28 mouse cellular contexts compared by ENCODE assay signal in genomic region chr10:116564828-116565602, GRCm38 (mm10). TPM values are rescaled to one million over a fixed set of nuclear protein-coding genes. Genes with fewer than 3 reads are reported as not detected.
A peak's percentile ranks its signal among the peaks of the same experiment; 100 is the strongest.
DNase-seq lines count a peak whose midpoint lies in the region; ATAC-seq and TF ChIP-seq lines count a peak whose summit lies in the region.
"Had no signal": no experiment of that assay in that cellular context is flagged by ENCODE, and none has a peak within 500 bp of the region (broad histone marks: within the 10 kb centered on the region; RNA-seq: fewer than 3 reads in every experiment).

No protein-coding gene starts in this region.

- H3K79me2 ChIP-seq in CH12.LX (replicated peaks; ENCODE audit: control insufficient read depth, extremely low read depth, insufficient read depth, poor library complexity, severe bottlenecking): peaks cover 69% of the 10 kb centered on the region

- TF ChIP-seq EP300 in CH12.LX (IDR thresholded peaks at IDR 0.05; ENCODE audit: low read length): peak; percentile 77

- no peak for TF ChIP-seq POLR2A in CH12.LX (IDR thresholded peaks at IDR 0.05; ENCODE audit: low read depth, low read length)

- peak; percentile 53 for ATAC-seq in neutrophil, adult 5-6 weeks (ENCODE audit: extremely low read depth, insufficient number of reproducible peaks, low FRiP score, poor library complexity, severe bottlenecking)
- ATAC-seq: hindbrain, embryonic 16.5 days; liver, embryonic 12.5 days; midbrain, embryonic 15.5 days had no signal

- H3K36me3 ChIP-seq in CH12.LX (replicated peaks in 1 of 2; ENCODE audit: control insufficient read depth in 1 of 2, insufficient read depth in 1 of 2, low read length in 1 of 2): no peaks in the 10 kb centered on the region
- no peaks in the 10 kb centered on the region for H3K36me3 ChIP-seq in midbrain, embryonic 10.5 days
- H3K36me3 ChIP-seq: embryonic facial prominence, embryonic 13.5 days; forebrain, embryonic 12.5 days; hindbrain, embryonic 10.5 days; kidney, embryonic 15.5 days; limb, embryonic 13.5 days; liver, embryonic 12.5 days; midbrain, embryonic 15.5 days; neural tube, embryonic 15.5 days; stomach, embryonic 15.5 days had no signal

- H3K4me1 ChIP-seq in CH12.LX (ENCODE audit: control insufficient read depth in 1 of 2, insufficient read depth in 2 of 2): peaks cover 10 to 67% of the 10 kb centered on the region in 2 experiments
- H3K4me1 ChIP-seq in midbrain, embryonic 10.5 days: peaks cover 18% of the 10 kb centered on the region
- H3K4me1 ChIP-seq: stomach, embryonic 15.5 days had no signal

- no peaks in the 10 kb centered on the region for H3K27me3 ChIP-seq in CH12.LX (replicated peaks)
- H3K27me3 ChIP-seq in midbrain, embryonic 10.5 days (ENCODE audit: low read depth, poor library complexity, severe bottlenecking): no peaks in the 10 kb centered on the region
- H3K27me3 ChIP-seq: embryonic facial prominence, embryonic 13.5 days; forebrain, embryonic 12.5 days; kidney, embryonic 15.5 days; limb, embryonic 13.5 days; liver, embryonic 12.5 days; midbrain, embryonic 15.5 days; neural tube, embryonic 15.5 days; stomach, embryonic 15.5 days had no signal

- H3K4me3 ChIP-seq in CH12.LX (replicated peaks in 1 of 3; ENCODE audit: low read depth in 2 of 3, low read length in 2 of 3, poor library complexity in 1 of 3): peak overlapping the region; percentile 44 to 56 (median 52)
- no peak overlapping the region for H3K4me3 ChIP-seq in midbrain, embryonic 10.5 days
- H3K4me3 ChIP-seq: embryonic facial prominence, embryonic 13.5 days; erythroblast, embryonic 14.5 days; forebrain, embryonic 12.5 days; hindbrain, embryonic 10.5 days; kidney, embryonic 15.5 days; limb, embryonic 13.5 days; liver, embryonic 12.5 days; midbrain, embryonic 15.5 days; myocyte; neural tube, embryonic 15.5 days; stomach, embryonic 15.5 days had no signal

- peak overlapping the region; percentile 91 for H3K27ac ChIP-seq in CH12.LX (ENCODE audit: insufficient read depth, low read depth)
- no peak overlapping the region for H3K27ac ChIP-seq in midbrain, embryonic 10.5 days (replicated peaks)
- H3K27ac ChIP-seq: embryonic facial prominence, embryonic 13.5 days; forebrain, embryonic 12.5 days; hindbrain, embryonic 10.5 days; kidney, embryonic 15.5 days; limb, embryonic 13.5 days; liver, embryonic 12.5 days; midbrain, embryonic 15.5 days; neural tube, embryonic 15.5 days; stomach, embryonic 15.5 days had no signal

- H3K4me2 ChIP-seq in CH12.LX (ENCODE audit: insufficient read depth, low read depth, poor library complexity, severe bottlenecking): peak overlapping the region; percentile 99
- H3K4me2 ChIP-seq: embryonic facial prominence, embryonic 13.5 days; forebrain, embryonic 12.5 days; heart, embryonic 11.5 days; kidney, embryonic 15.5 days; limb, embryonic 13.5 days; liver, embryonic 12.5 days; midbrain, embryonic 15.5 days; neural tube, embryonic 15.5 days; stomach, embryonic 15.5 days had no signal

- dilution Hi-C loops in CH12.LX (cut with MboI; ENCODE audit: extremely low pct_ligation_motif_present, extremely low pct_unique_long_range_greater_than_20kb, low sequenced_read_pairs): no loop called here

- no peaks in the 10 kb centered on the region for H3K9me3 ChIP-seq in CH12.LX (replicated peaks; ENCODE audit: low read length)
- H3K9me3 ChIP-seq in midbrain, embryonic 10.5 days (replicated peaks): no peaks in the 10 kb centered on the region
- H3K9me3 ChIP-seq: embryonic facial prominence, embryonic 13.5 days; forebrain, embryonic 12.5 days; hindbrain, embryonic 10.5 days; kidney, embryonic 15.5 days; limb, embryonic 13.5 days; liver, embryonic 12.5 days; midbrain, embryonic 15.5 days; neural tube, embryonic 15.5 days; stomach, embryonic 15.5 days had no signal

- peak overlapping the region; percentile 80; the same call in 1 of the 2 replicates for H3K9ac ChIP-seq in CH12.LX (ENCODE audit: insufficient read depth, low read depth)
- H3K9ac ChIP-seq: embryonic facial prominence, embryonic 13.5 days; forebrain, embryonic 12.5 days; kidney, embryonic 15.5 days; limb, embryonic 13.5 days; liver, embryonic 12.5 days; midbrain, embryonic 15.5 days; neural tube, embryonic 15.5 days; stomach, embryonic 15.5 days had no signal

- DNase-seq in CD4-positive helper T cell, adult 2 months (ENCODE audit: low read depth, low spot score): peak; percentile 82
- peak; percentile 89 for DNase-seq in CH12.LX (ENCODE audit: extremely low read depth)
- peak; percentile 91 for DNase-seq in induced T-regulatory cell, adult 2 months (ENCODE audit: low read depth)
- no peak for DNase-seq in embryo, embryonic 11 days
- DNase-seq in adrenal gland, postnatal 25 days: no peak
- DNase-seq in midbrain, embryonic 10.5 days (ENCODE audit: low spot score): no peak
- DNase-seq: cerebellum, adult 11 months; cerebellum, postnatal 10 days; heart, adult 11 months; kidney, adult 11 months; kidney, postnatal 4 days; lung, adult 18-20 months; thymus, adult 18-20 months; thymus, postnatal 36 days had no signal

- TF ChIP-seq CTCF in CH12.LX (conservative IDR thresholded peaks at IDR 0.05 in 1 of 2, IDR thresholded peaks at IDR 0.05 in 1 of 2; ENCODE audit: low read depth in 2 of 2, low read length in 2 of 2): no peak

- in situ Hi-C loops in CH12.LX (cut with MboI; ENCODE audit: low pct_ligation_motif_present, low pct_unique_long_range_greater_than_20kb, low sequenced_read_pairs): no loop called here

- WGBS in midbrain, embryonic 10.5 days: 93% methylated on average over 14 of the region's 14 CpGs

- TF ChIP-seq RAD21 in CH12.LX (IDR thresholded peaks at IDR 0.05; ENCODE audit: low read depth, low read length): no peak; the same call in 1 of the 2 replicates

TF ChIP-seq in CH12.LX, 34 proteins besides CTCF, POLR2A, EP300 and RAD21:
- TF ChIP-seq POLR2AphosphoS2 (IDR thresholded peaks at IDR 0.05; ENCODE audit: low read depth, low read length) (no peak), ELF1 (IDR thresholded peaks at IDR 0.05; ENCODE audit: low read depth, low read length) (no peak), MAFK (IDR thresholded peaks at IDR 0.05; ENCODE audit: insufficient replicate concordance, low read length) (0 out of 2 replicates have a peak, but pooled peaks have one; percentile 40), TBP (conservative IDR thresholded peaks at IDR 0.05; ENCODE audit: low read depth, low read length) (no peak), MYC (IDR thresholded peaks at IDR 0.05; ENCODE audit: low read depth, low read length) (0 out of 2 replicates have a peak, but pooled peaks have one; percentile 8), TCF12 (IDR thresholded peaks at IDR 0.05; ENCODE audit: low read depth, low read length) (peak; percentile 37; the same call in 1 of the 2 replicates), ZKSCAN1 (IDR thresholded peaks at IDR 0.05; ENCODE audit: borderline replicate concordance, low read depth, low read length) (no peak), ZC3H11A (IDR thresholded peaks at IDR 0.05; ENCODE audit: low read depth, low read length) (no peak), BHLHE40 (IDR thresholded peaks at IDR 0.05; ENCODE audit: low read depth, low read length) (peak; percentile 92), MXI1 (IDR thresholded peaks at IDR 0.05; ENCODE audit: low read depth, low read length) (peak; percentile 42; the same call in 1 of the 2 replicates), NELFE (IDR thresholded peaks at IDR 0.05; ENCODE audit: low read depth, low read length) (no peak), ETS1 (conservative IDR thresholded peaks at IDR 0.05; ENCODE audit: low read depth, low read length) (peak; percentile 84), IRF4 (IDR thresholded peaks at IDR 0.05; ENCODE audit: low read depth, low read length) (peak; percentile 73), MAX (IDR thresholded peaks at IDR 0.05; ENCODE audit: low read length) (no peak), ZNF384 (IDR thresholded peaks at IDR 0.05; ENCODE audit: low read depth, low read length) (peak; percentile 83), RCOR1 (conservative IDR thresholded peaks at IDR 0.05; ENCODE audit: low read depth, low read length) (peak; percentile 70; the same call in 1 of the 2 replicates), JUN (IDR thresholded peaks at IDR 0.05; ENCODE audit: insufficient read depth, low read depth, low read length) (no peak; the same call in 1 of the 2 replicates), CHD2 (IDR thresholded peaks at IDR 0.05; ENCODE audit: low read length) (peak; percentile 81; the same call in 1 of the 2 replicates), MEF2A (IDR thresholded peaks at IDR 0.05; ENCODE audit: borderline replicate concordance, low read depth, low read length) (peak; percentile 43; the same call in 1 of the 2 replicates), SIN3A (IDR thresholded peaks at IDR 0.05; ENCODE audit: low read length) (0 out of 2 replicates have a peak, but pooled peaks have one; percentile 46), E2F4 (IDR thresholded peaks at IDR 0.05; ENCODE audit: insufficient replicate concordance, low read depth, low read length) (no peak)
TF ChIP-seq in CH12.LX: peak in this region for 12.

RNA-seq across cellular contexts. Expression of gene Cnot2, which starts 16.3 kb away (rescaled TPM):
- 69.5 and 77.6 TPM in 2 replicates for total RNA-seq in CH12.LX (2012; rRNA removed)
- 150 and 155 TPM in 2 replicates for total RNA-seq in CH12.LX (2014; rRNA removed)
- 92.2 and 97.0 TPM in 2 replicates for polyA plus RNA-seq in CH12.LX (2012; ENCODE audit: insufficient read length, low read depth)
- 191 and 211 TPM in 2 replicates for total RNA-seq in neutrophil, adult 5-6 weeks (2017)
- 81.5 and 82.1 TPM in 2 replicates for total RNA-seq in adrenal gland, postnatal 25 days (2021)
- 110 and 116 TPM in 2 replicates for polyA plus RNA-seq in midbrain, embryonic 10.5 days (2016; fragmentation: Nextera tagmentation; extraction: Ambion mirVana)

Comparison
In these comparisons a context has a peak if more than half of its experiments do, and no peak if none do; other contexts are left out.
1. DNase-seq: peak in CD4-positive helper T cell, adult 2 months (single experiment), CH12.LX (single experiment) and induced T-regulatory cell, adult 2 months (single experiment); none in embryo, embryonic 11 days (single experiment), adrenal gland, postnatal 25 days (single experiment) and midbrain, embryonic 10.5 days (single experiment).